Mouse (Mus musculus) cerebellum, adult 11-12 months (tissue): ENCODE data around the gene Olfr1446.

Experiments used
- DNase-seq: peaks from one replicate; pipeline ENCODE4 v3.0.0; 2022

Olfr1446 gene

GRCm38 (mm10) chr19:12893424-12893823 lies at the start of gene Olfr1446:
Gene Olfr1446, minus strand, starts transcription at chr19:12893524.
- no peak for DNase-seq

DNA sequence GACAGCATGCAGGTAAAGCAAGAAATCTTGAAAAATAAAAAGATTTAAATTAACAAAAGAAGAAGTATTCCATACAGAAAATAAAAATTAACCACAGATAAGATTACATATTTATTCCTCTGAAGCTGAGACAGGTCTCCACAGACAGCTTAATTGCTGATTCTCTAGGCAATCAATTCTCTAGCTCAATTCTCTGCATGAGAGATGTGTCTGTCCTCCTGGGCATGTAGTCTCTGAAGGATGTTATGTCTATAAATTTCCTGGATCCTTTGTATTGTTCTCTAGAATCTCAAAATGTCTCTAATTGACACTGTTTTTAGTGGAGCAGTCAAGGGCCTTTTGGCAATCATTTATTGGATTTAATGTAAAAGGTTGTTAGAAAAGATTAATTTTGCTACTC lies 37.2 kb upstream of the Olfr1446 start, which contains the start of gene Olfr1449:
Gene Olfr1449, plus strand, starts transcription at position 301 of the 400 bp plus-strand sequence.
- no peak for DNase-seq

DNA sequence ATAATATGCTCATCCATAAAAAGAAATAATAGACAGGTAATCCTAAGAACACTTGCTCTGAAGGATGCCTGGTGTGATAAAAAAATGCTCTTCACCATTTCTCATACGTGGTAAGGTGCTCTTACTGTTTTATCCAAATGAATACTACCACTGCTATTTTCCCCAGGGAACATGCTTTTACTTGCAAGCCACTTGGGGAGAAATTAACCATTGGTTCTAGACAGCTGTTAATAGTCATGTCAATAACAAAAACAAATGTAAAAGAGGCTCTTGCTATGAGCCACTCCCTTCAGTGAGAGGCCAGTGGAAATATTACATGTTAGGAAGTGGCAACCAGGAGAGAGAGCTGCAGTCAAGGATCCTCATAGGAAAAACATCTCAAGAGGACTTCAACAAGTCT lies 31.0 kb upstream of the Olfr1446 start, which contains the start of gene Olfr1448:
Gene Olfr1448, minus strand, starts transcription at position 101 of the 400 bp plus-strand sequence.
- no peak for DNase-seq

GRCm38 (mm10) chr19:12903643-12904042 lies 10.3 kb upstream of the Olfr1446 start, which contains the start of gene Olfr1447:
Gene Olfr1447, minus strand, starts transcription at chr19:12903743.
- DNase-seq: no peak

GRCm38 (mm10) chr19:12883555-12883954 lies 9.8 kb downstream of the Olfr1446 start, which contains the start of gene Olfr1445:
Gene Olfr1445, plus strand, starts transcription at chr19:12883855.
- no peak for DNase-seq

DNA sequence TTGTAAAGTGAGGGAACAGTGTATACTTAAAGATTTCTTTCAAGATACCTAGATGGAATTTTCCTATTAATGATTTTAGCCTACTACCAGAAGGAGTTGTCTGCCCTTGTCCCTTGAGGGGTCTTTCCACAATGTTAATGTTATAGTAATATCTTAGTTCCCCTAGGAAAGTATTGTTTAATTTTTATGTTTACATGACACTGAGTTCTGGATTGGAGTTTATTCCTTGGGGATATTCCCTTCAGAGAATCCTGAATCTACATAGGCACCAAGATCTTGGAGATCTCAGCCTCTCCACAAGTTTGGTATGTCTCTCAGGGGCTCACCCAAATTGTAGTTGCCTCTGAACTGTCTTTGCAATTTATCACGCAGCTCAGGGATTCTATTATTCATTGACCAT lies 36.3 kb downstream of the Olfr1446 start, which contains the start of gene Olfr1444:
Gene Olfr1444, plus strand, starts transcription at position 301 of the 400 bp plus-strand sequence.
- DNase-seq: no peak

GRCm38 (mm10) chr19:12846382-12846781 lies 46.9 kb downstream of the Olfr1446 start, which contains the start of gene Gm5244:
Gene Gm5244, plus strand, starts transcription at chr19:12846682.
- DNase-seq: no peak

DNA sequence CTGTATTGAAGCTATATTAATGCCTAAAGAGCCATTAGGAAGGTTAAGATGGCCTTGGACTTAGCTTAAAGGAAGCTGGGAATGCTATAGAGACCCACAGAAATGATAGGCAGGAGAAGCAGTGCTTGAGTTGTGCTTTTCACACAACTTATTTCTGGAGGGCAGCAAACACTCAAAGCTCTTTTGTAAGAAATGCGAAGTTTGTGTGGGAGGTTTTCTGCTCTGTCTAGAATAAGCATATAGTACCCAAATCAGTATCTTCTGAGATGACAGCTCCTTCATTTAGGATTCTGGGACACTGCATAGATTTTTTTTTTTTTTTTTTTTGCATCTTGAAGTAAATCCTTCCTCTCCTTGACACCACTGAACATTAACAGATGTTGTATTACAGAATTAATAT lies 54.8 kb downstream of the Olfr1446 start:
- no peak for DNase-seq
